Mouse (Mus musculus): ENCODE measurements around the gene Gfod1. TPM values are rescaled to one million over a fixed set of nuclear protein-coding genes. Genes with fewer than 3 reads are reported as not detected.

Gene Gfod1
- polyA plus RNA-seq, 1 experiment, result 6.5 TPM

- H3ac ChIP-seq (ENCODE audit: control insufficient read depth, insufficient read length), result no peak overlapping the region
- TF ChIP-seq MYOG (IDR thresholded peaks at IDR 0.05; ENCODE audit: control insufficient read depth in 1 of 3, insufficient read depth in 1 of 3, insufficient read length in 2 of 3, low read depth in 2 of 3), result no peak
- TF ChIP-seq USF1 (IDR thresholded peaks at IDR 0.05; ENCODE audit: low read depth), result no peak
- TF ChIP-seq TCF3 (IDR thresholded peaks at IDR 0.05; ENCODE audit: insufficient read length, low read depth), result no peak
- TF ChIP-seq TCF12 (IDR thresholded peaks at IDR 0.05; ENCODE audit: insufficient read depth, poor library complexity, severe bottlenecking), result no peak
- no peak for TF ChIP-seq MAX (IDR thresholded peaks at IDR 0.05; ENCODE audit: low read depth)
- no peak for TF ChIP-seq MYOD1 (IDR thresholded peaks at IDR 0.05; ENCODE audit: control insufficient read depth in 1 of 3, insufficient read length in 2 of 3, low read depth in 2 of 3)
- TF ChIP-seq SRF (IDR thresholded peaks at IDR 0.05; ENCODE audit: control insufficient read depth, insufficient read length, low read depth), result no peak
- no peak for TF ChIP-seq REST (IDR thresholded peaks at IDR 0.05; ENCODE audit: insufficient read depth, insufficient read length)
- no peak for TF ChIP-seq POLR2A (IDR thresholded peaks at IDR 0.05; ENCODE audit: insufficient read length, low read depth)
- no peak for TF ChIP-seq CEBPB (IDR thresholded peaks at IDR 0.05; ENCODE audit: insufficient read depth, poor library complexity, severe bottlenecking)
- no peak for TF ChIP-seq POLR2AphosphoS2 (IDR thresholded peaks at IDR 0.05; ENCODE audit: insufficient read length, low read depth)
- no peak for TF ChIP-seq E2F4 (IDR thresholded peaks at IDR 0.05; ENCODE audit: insufficient read depth)
- H3K4me2 ChIP-seq (ENCODE audit: low read depth), result no peak overlapping the region
- H3K27me3 ChIP-seq (ENCODE audit: control insufficient read depth, insufficient read depth, insufficient read length), result no peaks in the 10 kb centered on the region
- H3K36me3 ChIP-seq (ENCODE audit: control insufficient read depth, insufficient read depth), result no peaks in the 10 kb centered on the region
- H3K4me3 ChIP-seq, result no peak overlapping the region
- no peaks in the 10 kb centered on the region for H3K79me2 ChIP-seq (ENCODE audit: control insufficient read depth, insufficient read depth)
Measured at GRCm38 (mm10) chr13:43157370-43157769, 146.6 kb downstream of the Gfod1 start.

- H3K79me2 ChIP-seq (ENCODE audit: control insufficient read depth, insufficient read depth), result no peaks in the 10 kb centered on the region
- TF ChIP-seq CEBPB (IDR thresholded peaks at IDR 0.05; ENCODE audit: insufficient read depth, poor library complexity, severe bottlenecking), result no peak
Measured at GRCm38 (mm10) chr13:43152005-43152520, 151.9 kb downstream of the Gfod1 start.

GRCm38 (mm10) chr13:43149661-43150060 is 154.3 kb downstream of the Gfod1 start:
- TF ChIP-seq USF1 (IDR thresholded peaks at IDR 0.05; ENCODE audit: low read depth) (no peak), TCF3 (IDR thresholded peaks at IDR 0.05; ENCODE audit: insufficient read length, low read depth) (no peak), TCF12 (IDR thresholded peaks at IDR 0.05; ENCODE audit: insufficient read depth, poor library complexity, severe bottlenecking) (no peak), E2F4 (IDR thresholded peaks at IDR 0.05; ENCODE audit: insufficient read depth) (no peak), POLR2A (IDR thresholded peaks at IDR 0.05; ENCODE audit: insufficient read length, low read depth) (no peak), MAX (IDR thresholded peaks at IDR 0.05; ENCODE audit: low read depth) (no peak), MYOD1 (IDR thresholded peaks at IDR 0.05; ENCODE audit: control insufficient read depth in 1 of 3, insufficient read length in 2 of 3, low read depth in 2 of 3) (no peak), SRF (IDR thresholded peaks at IDR 0.05; ENCODE audit: control insufficient read depth, insufficient read length, low read depth) (no peak), REST (IDR thresholded peaks at IDR 0.05; ENCODE audit: insufficient read depth, insufficient read length) (no peak)
- peak overlapping the region; percentile 40 for H3K4me2 ChIP-seq (ENCODE audit: low read depth)
- H3K4me3 ChIP-seq, result no peak overlapping the region
- no peak overlapping the region for H3ac ChIP-seq (ENCODE audit: control insufficient read depth, insufficient read length)
- no peaks in the 10 kb centered on the region for H3K79me2 ChIP-seq (ENCODE audit: control insufficient read depth, insufficient read depth)
- H3K27me3 ChIP-seq (ENCODE audit: control insufficient read depth, insufficient read depth, insufficient read length), result no peaks in the 10 kb centered on the region
- H3K36me3 ChIP-seq (ENCODE audit: control insufficient read depth, insufficient read depth), result no peaks in the 10 kb centered on the region

More at GRCm38 (mm10) chr13:43152005-43152520, 151.9 kb downstream of the Gfod1 start:
- H3K36me3 ChIP-seq (ENCODE audit: control insufficient read depth, insufficient read depth), result no peaks in the 10 kb centered on the region
- H3K4me2 ChIP-seq (ENCODE audit: low read depth), result no peak overlapping the region
- no peaks in the 10 kb centered on the region for H3K27me3 ChIP-seq (ENCODE audit: control insufficient read depth, insufficient read depth, insufficient read length)
- H3K4me3 ChIP-seq, result no peak overlapping the region
- no peak overlapping the region for H3ac ChIP-seq (ENCODE audit: control insufficient read depth, insufficient read length)

GRCm38 (mm10) chr13:43148692-43149091 is 155.3 kb downstream of the Gfod1 start:
- H3ac ChIP-seq (ENCODE audit: control insufficient read depth, insufficient read length), result no peak overlapping the region
- H3K79me2 ChIP-seq (ENCODE audit: control insufficient read depth, insufficient read depth), result no peaks in the 10 kb centered on the region
- H3K4me3 ChIP-seq, result no peak overlapping the region
- TF ChIP-seq E2F4 (IDR thresholded peaks at IDR 0.05; ENCODE audit: insufficient read depth) (no peak), USF1 (IDR thresholded peaks at IDR 0.05; ENCODE audit: low read depth) (no peak), MYOG (IDR thresholded peaks at IDR 0.05; ENCODE audit: control insufficient read depth in 1 of 3, insufficient read depth in 1 of 3, insufficient read length in 2 of 3, low read depth in 2 of 3) (no peak), MYOD1 (IDR thresholded peaks at IDR 0.05; ENCODE audit: control insufficient read depth in 1 of 3, insufficient read length in 2 of 3, low read depth in 2 of 3) (no peak), MAX (IDR thresholded peaks at IDR 0.05; ENCODE audit: low read depth) (no peak), POLR2A (IDR thresholded peaks at IDR 0.05; ENCODE audit: insufficient read length, low read depth) (no peak), SRF (IDR thresholded peaks at IDR 0.05; ENCODE audit: control insufficient read depth, insufficient read length, low read depth) (no peak), REST (IDR thresholded peaks at IDR 0.05; ENCODE audit: insufficient read depth, insufficient read length) (no peak), CEBPB (IDR thresholded peaks at IDR 0.05; ENCODE audit: insufficient read depth, poor library complexity, severe bottlenecking) (no peak), TCF3 (IDR thresholded peaks at IDR 0.05; ENCODE audit: insufficient read length, low read depth) (no peak), POLR2AphosphoS2 (IDR thresholded peaks at IDR 0.05; ENCODE audit: insufficient read length, low read depth) (no peak), TCF12 (IDR thresholded peaks at IDR 0.05; ENCODE audit: insufficient read depth, poor library complexity, severe bottlenecking) (no peak)
- no peaks in the 10 kb centered on the region for H3K36me3 ChIP-seq (ENCODE audit: control insufficient read depth, insufficient read depth)
- H3K4me2 ChIP-seq (ENCODE audit: low read depth), result no peak overlapping the region
- no peaks in the 10 kb centered on the region for H3K27me3 ChIP-seq (ENCODE audit: control insufficient read depth, insufficient read depth, insufficient read length)

- no peaks in the 10 kb centered on the region for H3K79me2 ChIP-seq (ENCODE audit: control insufficient read depth, insufficient read depth)
- no peak overlapping the region for H3ac ChIP-seq (ENCODE audit: control insufficient read depth, insufficient read length)
- no peak overlapping the region for H3K4me3 ChIP-seq
- H3K4me2 ChIP-seq (ENCODE audit: low read depth), result no peak overlapping the region
- no peaks in the 10 kb centered on the region for H3K27me3 ChIP-seq (ENCODE audit: control insufficient read depth, insufficient read depth, insufficient read length)
- TF ChIP-seq MYOG (IDR thresholded peaks at IDR 0.05; ENCODE audit: control insufficient read depth in 1 of 3, insufficient read depth in 1 of 3, insufficient read length in 2 of 3, low read depth in 2 of 3) (peak in 1 of 3 experiments; percentile 11), E2F4 (IDR thresholded peaks at IDR 0.05; ENCODE audit: insufficient read depth) (no peak)
- H3K36me3 ChIP-seq (ENCODE audit: control insufficient read depth, insufficient read depth), result no peaks in the 10 kb centered on the region
Measured at GRCm38 (mm10) chr13:43146515-43147258, 157.3 kb downstream of the Gfod1 start.

Other genes with a start within 250 kb of the Gfod1 start
- gene Tbc1d7, start 132.7 kb downstream of the Gfod1 start, polyA plus RNA-seq (2012; fragmentation: generic; extraction: Trizol), result 31.4 TPM
- gene Sirt5, start 61.3 kb upstream of the Gfod1 start, polyA plus RNA-seq (2012; fragmentation: generic; extraction: Trizol), result 6.7 TPM
- gene Nol7, start 94.2 kb upstream of the Gfod1 start, polyA plus RNA-seq (2012; fragmentation: generic; extraction: Trizol), result 87.8 TPM
- 23.1 TPM for gene Ranbp9, start 177.1 kb upstream of the Gfod1 start, polyA plus RNA-seq (2012; fragmentation: generic; extraction: Trizol)

Measured in myocyte (in vitro differentiated cells).